Mouse (Mus musculus) layer of hippocampus, postnatal 10 days (tissue): ENCODE measurements around the gene Adgrl3. TPM values are rescaled to one million over a fixed set of nuclear protein-coding genes. Genes with fewer than 3 reads are reported as not detected.
A peak's percentile ranks its signal among the peaks of the same experiment; 100 is the strongest.

Experiments
- DNase-seq, 2 experiments: peaks; one replicate each; pipeline ENCODE4 v3.0.0; 2021; ENCODE audit warnings: low spot score in 2 of 2
- total RNA-seq, 2 experiments: library from RNA; stranded (reverse); gene quantifications; 2 replicates each; pipeline ENCODE4 v1.2.3; 2021

The Adgrl3 gene
- total RNA-seq, 2 experiments from 2014 or later: 194 to 218 TPM

- DNase-seq: no peak
Measured at GRCm38 (mm10) chr5:81370126-81370850, 350.4 kb downstream of the Adgrl3 start.

- no peak for DNase-seq
Measured at GRCm38 (mm10) chr5:81375992-81376391, 356.1 kb downstream of the Adgrl3 start.

DNA sequence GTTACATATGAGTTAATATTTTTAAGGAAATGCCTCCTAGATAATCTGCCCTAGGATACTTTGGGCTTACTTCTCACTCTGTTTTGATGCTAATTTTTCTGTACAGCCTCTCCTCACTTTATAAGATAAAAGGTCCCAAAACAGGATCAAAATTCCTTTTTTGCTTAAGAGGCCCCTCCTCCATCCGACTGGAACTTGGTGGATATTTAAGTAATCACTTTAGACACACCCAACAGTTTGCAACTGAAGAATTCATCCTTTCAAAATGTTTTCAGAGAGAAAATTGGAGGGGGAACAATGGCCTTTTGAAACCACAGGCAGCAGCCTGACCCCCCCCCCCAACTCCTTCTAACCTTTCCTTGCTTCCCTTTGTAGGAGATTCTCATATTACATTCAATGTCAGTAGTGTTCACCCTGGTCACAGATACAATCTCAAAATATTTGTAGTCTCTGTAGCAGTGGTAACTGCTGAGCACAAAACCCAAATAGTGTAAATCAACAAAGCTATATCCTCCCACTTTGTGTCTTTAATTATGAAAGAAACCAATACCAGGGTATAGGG is 385.7 kb downstream of the Adgrl3 start:
- no peak for DNase-seq

- DNase-seq: no peak
Measured at GRCm38 (mm10) chr5:81417326-81417725, 397.4 kb downstream of the Adgrl3 start.

DNA sequence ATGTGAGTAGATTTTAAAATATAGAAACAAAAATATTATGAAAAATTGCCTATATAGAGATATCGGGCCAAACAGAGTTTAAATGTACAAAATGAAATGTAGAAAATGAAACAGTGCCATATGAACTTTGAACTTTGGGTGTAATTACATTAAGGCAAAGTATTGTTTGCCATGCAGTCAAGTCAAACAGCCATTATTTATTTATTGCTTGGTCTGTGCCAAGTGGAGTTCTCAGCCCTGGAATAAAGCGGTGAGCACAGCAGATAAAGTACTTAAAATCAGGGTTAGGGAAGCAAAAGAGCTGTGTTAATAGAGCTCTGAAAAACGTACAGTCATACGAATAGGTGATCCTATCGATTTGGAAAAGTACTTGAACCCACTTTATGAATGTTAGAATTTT is 407.5 kb downstream of the Adgrl3 start:
- no peak for DNase-seq

- no peak for DNase-seq
Measured at GRCm38 (mm10) chr5:81436375-81436774, 416.4 kb downstream of the Adgrl3 start.

GRCm38 (mm10) chr5:81442150-81442549 is 422.2 kb downstream of the Adgrl3 start:
- no peak for DNase-seq

DNA sequence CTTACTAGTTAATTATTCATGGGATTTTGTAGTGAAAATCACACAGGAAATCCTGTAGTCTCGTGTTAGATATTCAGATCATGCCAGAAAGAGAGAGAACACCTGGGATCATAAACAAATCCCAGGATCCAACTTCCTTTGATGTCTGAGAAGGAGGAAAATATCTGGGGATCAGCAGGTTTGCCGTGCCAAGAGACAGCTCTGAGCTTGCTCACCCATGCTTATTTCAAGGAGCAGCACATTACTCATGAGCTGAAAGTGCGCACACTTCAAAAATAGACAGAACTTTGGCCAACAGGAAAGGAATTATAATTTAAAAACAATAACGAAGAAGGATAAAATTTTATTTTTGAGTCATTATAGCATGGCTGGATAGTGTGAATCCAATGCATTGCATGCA is 446.0 kb downstream of the Adgrl3 start:
- DNase-seq: no peak

DNA sequence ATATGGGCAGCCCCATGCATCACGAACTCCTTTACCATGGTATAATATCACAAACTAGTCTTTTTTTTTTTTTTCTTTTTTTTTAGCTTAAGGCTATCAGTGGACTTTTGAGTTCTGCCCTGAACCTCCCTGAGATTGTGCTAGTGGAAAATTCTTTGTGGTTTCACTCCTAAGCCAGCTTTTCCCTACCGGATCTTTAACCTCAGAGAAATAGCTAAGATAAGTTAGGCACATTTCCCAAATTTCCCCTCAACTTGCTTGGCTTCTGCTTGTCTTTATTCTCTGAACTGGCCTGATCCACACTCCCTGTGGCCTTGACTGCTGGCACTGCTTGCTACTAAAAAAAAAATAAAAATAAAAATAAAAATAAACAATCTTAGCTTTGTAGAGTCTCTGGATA is 454.7 kb downstream of the Adgrl3 start:
- DNase-seq: no peak

DNA sequence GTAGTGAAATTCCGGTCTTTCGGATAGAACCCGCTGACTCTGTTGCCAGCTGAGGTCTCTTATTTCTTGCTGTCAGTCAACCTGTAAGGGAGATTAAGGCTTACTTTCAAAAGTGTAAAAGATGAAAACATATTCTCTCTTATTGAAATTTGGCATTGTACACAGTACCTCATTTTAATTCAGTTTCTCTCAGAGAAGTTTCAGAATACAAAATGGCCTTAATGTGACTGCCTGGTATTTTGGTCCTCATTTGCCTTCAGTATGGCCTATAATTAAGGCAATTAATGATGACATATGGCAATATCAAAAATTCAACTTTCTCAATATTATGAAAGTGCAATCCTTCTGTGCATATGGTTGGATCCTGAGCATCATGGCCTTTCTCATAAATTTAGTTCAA is 455.5 kb downstream of the Adgrl3 start:
- DNase-seq: no peak

- DNase-seq: no peak
Measured at GRCm38 (mm10) chr5:81475971-81476606, 456.2 kb downstream of the Adgrl3 start.

DNA sequence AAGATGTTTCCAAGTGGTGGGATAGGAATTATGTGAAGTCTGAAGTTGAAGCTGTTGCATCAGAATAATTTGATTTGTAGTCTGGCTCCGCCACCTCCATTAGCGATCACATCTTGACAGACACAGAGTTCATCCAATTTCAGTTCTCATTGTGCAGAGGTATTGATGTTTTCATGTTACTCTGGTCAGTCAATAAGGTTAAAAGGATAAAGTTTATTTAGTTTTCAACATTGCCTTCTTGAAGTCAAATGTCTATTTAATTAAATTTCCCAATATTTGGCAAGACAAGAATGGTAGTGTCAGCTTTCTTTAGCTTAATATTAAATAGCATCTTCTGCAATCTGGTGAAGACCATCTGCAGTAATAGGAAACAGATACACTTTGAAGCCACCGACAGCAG is 461.0 kb downstream of the Adgrl3 start:
- DNase-seq: no peak

GRCm38 (mm10) chr5:81483890-81484289 is 464.0 kb downstream of the Adgrl3 start:
- no peak for DNase-seq

GRCm38 (mm10) chr5:81501076-81501475 is 481.1 kb downstream of the Adgrl3 start:
- DNase-seq: no peak

DNA sequence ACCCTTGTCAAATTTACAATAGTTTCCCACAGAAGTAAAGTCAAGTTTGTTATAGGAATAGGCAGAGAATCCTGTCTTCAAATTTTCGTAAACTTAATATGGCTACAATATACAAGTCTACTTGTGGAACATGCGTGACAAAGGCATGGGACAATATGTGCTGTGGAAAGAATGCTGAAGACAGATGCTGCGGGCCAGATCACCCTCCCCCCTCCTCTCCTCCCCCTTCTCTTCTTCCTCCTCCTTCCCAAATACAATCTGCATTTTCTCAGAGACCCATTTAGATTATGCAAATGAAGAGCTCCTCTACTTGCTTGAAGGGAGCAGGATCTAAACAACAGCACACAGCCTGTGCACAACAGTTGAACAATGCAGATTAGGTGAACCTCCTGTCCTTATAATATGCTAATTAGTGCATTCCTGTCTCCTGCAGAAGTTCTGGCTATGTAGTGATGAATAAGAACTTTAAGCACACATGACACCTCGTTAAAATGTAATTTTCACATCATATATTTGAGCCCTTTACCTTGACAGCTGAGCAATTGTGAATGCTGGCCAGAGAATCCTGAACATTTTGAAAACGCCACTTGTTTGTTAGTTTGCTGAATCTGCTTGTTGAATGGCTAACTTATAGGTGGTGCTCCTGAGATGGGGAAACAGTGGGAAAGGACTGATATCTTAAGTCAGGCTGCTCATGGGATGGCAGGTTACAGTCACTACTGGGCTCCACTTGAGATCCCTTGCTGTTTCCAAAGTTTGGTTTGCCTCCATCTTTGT is 499.0 kb downstream of the Adgrl3 start:
- DNase-seq: no peak

- DNase-seq: peak in 1 of 2 experiments; percentile 44
Measured at GRCm38 (mm10) chr5:81519497-81520382, 499.8 kb downstream of the Adgrl3 start.

- no peak for DNase-seq
Measured at GRCm38 (mm10) chr5:81522760-81523159, 502.8 kb downstream of the Adgrl3 start.

- DNase-seq: no peak
Measured at GRCm38 (mm10) chr5:81524532-81524961, 504.6 kb downstream of the Adgrl3 start.

- no peak for DNase-seq
Measured at GRCm38 (mm10) chr5:81525326-81525725, 505.4 kb downstream of the Adgrl3 start.

DNA sequence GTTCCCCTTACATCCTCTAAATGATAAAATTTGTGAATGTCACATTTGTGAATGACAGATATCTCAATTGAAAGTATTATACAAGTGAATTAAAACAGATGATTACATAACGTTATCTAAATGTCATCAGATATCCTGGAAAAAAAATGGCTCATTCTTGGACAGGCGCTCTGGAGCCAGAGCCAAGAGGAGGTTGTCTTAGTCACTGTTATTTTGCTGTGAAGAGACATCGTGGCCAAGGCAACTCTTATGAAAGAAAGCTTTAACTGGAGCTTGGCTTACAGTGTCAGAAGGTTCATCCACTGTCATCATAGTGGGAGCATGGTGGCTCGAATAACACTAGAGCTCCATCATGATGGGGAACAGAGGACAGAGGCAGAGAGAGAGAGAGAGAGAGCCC is 511.7 kb downstream of the Adgrl3 start:
- DNase-seq: no peak

- no peak for DNase-seq
Measured at GRCm38 (mm10) chr5:81550211-81550610, 530.3 kb downstream of the Adgrl3 start.
